Mouse (Mus musculus) lung, postnatal 10 days (tissue): ENCODE data around the gene Sfxn5.

Experiments
- DNase-seq: peaks from one replicate; pipeline ENCODE4 v3.0.0; 2021

Gene Sfxn5

DNA sequence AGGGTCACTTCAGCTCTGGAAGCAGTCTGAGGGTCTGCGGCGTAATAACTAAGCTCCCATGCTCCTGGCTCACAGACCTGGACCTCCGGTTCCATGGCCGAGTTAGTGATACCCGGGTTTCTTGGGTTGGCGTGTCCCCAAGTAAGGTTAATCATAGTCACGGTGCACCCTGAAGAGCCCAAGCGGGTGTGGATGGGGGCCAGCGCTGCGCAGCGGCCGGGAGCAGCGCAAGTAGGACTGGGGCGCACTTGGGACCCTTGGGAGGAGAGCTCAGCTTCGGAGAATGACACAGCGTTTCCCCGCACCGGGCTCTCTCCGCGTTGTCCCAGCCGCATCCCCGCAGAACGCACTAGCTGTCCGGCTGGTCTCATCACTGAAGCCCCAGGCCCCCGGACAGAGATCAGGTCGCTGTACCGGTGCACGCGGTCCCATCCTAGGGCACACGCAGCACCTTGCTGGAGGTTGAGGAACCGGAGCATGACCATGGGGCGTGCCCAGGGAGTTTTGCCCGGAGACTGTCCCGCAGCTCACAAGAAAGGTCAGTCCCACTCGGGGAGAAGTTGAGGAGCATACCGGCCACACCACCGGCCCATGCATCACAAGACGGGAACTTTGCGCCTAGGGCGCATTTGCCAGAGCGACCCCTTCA is 747 bp downstream of the Sfxn5 start:
- DNase-seq: peak; percentile 18

- DNase-seq: no peak
These were observed 1.5 kb downstream of the Sfxn5 start for GRCm38 (mm10) chr6:85331736-85332135.

GRCm38 (mm10) chr6:85331221-85331735 is 1.9 kb downstream of the Sfxn5 start:
- DNase-seq: peak; percentile 29

- DNase-seq: no peak
These were observed 3.5 kb downstream of the Sfxn5 start for GRCm38 (mm10) chr6:85329666-85330185.

- DNase-seq: no peak
These were observed 6.7 kb downstream of the Sfxn5 start for GRCm38 (mm10) chr6:85326564-85326963.

DNA sequence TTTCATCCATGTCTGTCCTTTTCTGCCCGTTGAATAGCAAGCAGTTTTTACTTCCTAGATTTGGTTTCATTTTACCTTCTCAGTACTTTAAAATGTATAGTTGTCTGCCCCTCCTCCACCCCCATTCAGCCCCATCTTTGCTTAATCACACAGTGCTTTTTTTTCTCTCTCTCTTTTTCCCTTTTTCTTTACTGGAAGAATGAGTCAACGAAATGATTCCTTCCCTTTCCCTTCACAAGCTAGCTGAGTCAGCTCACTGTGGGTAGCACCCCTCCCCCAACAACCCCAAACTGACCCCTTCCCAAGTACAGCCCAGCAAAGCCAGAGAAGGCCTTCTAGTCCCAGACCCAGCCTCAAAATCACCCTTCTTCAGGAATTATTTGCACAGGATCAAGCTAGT is 8.1 kb downstream of the Sfxn5 start:
- DNase-seq: no peak

GRCm38 (mm10) chr6:85320445-85320866 is 12.8 kb downstream of the Sfxn5 start:
- no peak for DNase-seq

DNA sequence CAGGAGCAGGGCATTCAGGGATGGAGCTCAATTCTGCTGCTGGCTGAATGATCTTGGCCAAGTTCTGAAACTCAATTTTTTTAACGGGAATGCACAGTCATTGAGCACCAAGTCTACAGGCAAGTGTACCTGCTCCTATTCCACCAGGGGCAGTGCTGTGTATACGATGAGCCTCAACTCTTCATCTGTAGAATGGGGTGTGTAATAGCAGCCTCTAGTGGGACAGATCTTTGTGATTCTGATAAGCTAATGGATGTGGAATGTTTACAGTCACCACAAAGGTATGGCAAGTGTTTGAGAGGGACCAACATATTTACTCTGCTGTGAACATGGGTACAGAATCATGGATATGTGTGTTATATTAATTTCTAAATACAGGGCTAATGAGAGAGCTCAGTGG is 17.0 kb downstream of the Sfxn5 start:
- no peak for DNase-seq

GRCm38 (mm10) chr6:85314064-85314798 is 19.0 kb downstream of the Sfxn5 start:
- no peak for DNase-seq

- DNase-seq: no peak
These were observed 25.3 kb downstream of the Sfxn5 start for GRCm38 (mm10) chr6:85307894-85308293.

GRCm38 (mm10) chr6:85306375-85306774 is 26.8 kb downstream of the Sfxn5 start:
- DNase-seq: no peak

DNA sequence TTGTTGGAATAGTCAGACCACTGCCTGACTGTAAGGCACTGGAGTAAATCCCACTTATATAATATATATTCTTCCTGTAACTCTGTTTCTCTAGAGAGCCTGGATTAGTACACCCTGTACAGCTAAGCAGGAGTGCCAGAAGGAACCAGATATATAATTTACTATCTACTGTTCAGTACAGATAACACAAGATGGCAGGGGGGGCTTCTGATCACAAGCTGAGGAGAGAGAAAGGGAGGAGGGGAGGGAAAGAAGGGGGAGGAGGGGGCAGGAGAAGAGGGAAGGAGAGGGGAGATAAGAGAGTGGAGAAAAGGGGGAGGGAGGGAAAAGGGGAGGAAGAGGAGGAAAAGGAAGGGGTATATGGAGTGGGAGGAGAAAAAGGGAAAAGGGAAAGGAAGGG is 27.4 kb downstream of the Sfxn5 start:
- no peak for DNase-seq

GRCm38 (mm10) chr6:85304966-85305365 is 28.3 kb downstream of the Sfxn5 start:
- no peak for DNase-seq

DNA sequence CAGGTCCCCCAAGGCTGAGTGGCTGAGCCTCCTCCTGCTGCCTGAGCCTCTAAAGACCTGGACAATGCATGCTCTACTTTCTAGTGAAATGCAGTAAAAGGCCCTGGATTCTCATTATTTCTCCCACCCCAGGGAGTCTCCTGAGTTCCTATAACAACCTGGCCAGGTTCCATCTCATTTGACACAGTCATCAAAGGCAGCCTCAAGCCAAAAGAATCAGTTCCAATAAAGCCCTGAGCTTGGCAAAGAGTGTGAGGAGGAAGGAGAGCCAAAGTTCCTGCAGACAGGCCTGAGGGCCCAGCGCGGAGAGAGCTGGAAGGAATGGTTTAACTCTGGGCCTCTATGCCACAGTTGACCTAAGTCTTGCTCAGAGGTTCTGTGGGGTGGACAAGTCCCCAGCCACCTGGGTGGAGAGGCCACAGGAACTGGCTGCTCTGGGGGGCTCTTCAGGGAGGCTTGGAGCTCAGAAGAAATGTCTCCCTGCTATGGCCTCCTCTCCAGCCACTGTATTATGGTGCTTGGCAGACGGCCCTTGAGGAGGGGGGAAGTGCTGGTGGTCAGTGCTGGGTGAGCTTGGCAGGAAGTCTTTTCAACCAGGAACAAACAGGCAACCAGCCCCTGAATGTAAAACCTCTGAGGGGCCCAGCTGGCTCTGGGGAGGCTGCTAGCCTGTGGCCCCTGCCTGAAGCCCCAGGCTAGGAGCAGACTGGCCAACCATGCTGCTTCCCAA is 30.7 kb downstream of the Sfxn5 start:
- peak; percentile 63 for DNase-seq

- DNase-seq: peak; percentile 53
These were observed 37.6 kb downstream of the Sfxn5 start for GRCm38 (mm10) chr6:85295384-85296167.

DNA sequence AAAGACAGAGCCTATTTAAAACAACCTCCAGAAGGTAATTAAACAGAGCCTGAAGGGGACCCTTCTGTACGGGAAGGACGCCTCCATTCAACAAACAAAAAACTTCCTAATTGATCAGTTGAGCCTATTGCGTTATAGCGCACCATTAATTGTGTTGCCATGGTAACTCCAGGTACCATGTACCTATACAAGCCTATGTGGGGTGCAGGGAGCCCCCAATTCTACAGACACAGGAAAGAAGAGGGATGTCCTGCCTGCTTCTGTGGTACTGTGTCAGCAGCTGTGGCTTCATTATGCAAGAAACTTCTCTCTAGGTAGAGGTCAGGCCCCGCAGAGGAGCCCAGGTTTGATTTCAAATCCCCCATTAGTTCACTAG is 39.2 kb downstream of the Sfxn5 start:
- no peak for DNase-seq

- peak; percentile 30 for DNase-seq
These were observed 39.8 kb downstream of the Sfxn5 start for GRCm38 (mm10) chr6:85293255-85294003.

- DNase-seq: no peak
These were observed 42.1 kb downstream of the Sfxn5 start for GRCm38 (mm10) chr6:85290869-85291824.

GRCm38 (mm10) chr6:85288193-85288857 is 44.9 kb downstream of the Sfxn5 start:
- DNase-seq: no peak
